Mouse (Mus musculus): ENCODE measurements around the gene Ccl27b.
"Not testable (repeated sequence)": the region's sequence is repeated elsewhere in the genome, so short reads cannot be mapped to it uniquely, and the experiment has no call there.

Gene Ccl27b

DNA sequence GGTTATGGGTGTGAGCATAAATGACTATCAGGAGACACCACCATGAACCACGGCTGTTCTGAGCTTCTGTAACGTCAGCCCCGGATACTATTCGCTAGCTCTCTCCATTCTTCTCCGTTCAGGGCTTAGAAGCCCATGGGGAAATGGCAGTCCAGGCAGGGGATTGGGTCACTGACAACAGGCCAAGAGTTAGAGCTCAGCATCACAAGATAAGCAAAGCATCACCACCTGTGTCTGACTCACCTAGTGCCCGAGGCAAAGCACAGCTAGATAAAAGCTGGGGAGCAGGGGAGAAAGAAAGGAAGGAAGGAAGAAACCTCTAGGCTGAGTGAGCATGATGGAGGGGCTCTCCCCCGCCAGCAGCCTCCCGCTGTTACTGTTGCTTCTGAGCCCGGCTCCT is at the start of gene Ccl27b:
TSS of gene Ccl27b (plus strand) at position 301 of the 400 bp plus-strand sequence.
- in situ Hi-C loops (cut with MboI; ENCODE audit: low sequenced_read_pairs) = not testable (repeated sequence)

DNA sequence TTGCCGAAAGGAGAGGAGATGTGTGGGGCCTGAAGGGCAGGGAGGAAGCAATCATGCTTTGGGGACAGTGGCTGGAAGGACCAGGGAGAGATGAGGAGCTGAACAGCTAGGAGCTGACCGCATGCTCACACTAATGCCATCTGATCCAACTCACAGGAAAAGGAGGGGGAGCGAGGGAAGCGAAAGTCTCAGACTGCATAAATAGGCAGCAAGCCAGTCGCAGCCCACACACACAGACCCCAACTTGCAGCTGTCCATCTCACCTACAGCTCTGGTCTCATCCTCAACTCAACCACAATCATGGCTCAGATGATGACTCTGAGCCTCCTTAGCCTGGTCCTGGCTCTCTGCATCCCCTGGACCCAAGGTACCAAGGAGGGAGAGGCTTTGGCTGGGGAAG is 43.2 kb upstream of the Ccl27b start, which contains the start of gene Gm10591:
TSS of gene Gm10591 (plus strand) at position 301 of the 400 bp plus-strand sequence.
- in situ Hi-C loops (cut with MboI; ENCODE audit: low sequenced_read_pairs) = not testable (repeated sequence)

DNA sequence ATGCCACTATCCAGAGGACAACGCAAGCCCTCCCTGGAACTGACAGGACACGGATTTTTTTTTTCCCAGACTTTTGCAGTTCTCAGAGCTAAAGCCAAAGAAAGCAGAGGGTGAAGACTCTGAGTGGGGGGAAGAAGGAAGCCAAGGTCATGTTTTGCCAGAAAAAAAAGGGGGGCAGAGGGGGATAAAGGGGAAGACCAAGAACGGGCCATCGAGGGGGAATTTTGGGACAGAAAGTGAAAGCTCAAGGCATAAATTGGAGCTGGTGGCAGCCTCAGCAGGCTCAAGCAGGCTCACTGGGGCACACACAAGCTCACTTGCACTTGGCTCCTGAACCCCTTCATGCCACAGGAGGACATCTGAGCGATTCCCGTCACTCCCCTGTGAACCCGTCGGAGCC is 25.6 kb upstream of the Ccl27b start, which contains the start of gene Gm2564:
TSS of gene Gm2564 (plus strand) at position 301 of the 400 bp plus-strand sequence.
- in situ Hi-C loops (cut with MboI; ENCODE audit: low sequenced_read_pairs) = not testable (repeated sequence)

DNA sequence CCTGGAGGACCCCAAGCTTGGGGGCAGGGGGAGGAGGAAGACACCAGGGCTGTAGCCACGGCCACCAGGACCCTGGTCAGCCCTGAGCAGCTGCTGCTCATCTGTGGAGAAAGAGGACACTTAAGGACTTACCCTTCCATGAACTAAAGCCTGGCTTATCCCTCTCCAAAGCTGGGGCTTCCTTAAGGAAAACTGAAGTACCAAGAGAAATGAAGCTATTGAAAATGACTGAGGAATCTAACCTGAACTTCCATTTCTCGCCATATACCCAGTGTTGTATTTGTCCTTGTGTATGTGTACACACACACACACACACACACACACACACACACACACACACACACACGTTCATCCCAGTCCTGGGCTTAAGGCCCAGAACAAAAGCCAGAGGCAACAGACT is 6.7 kb downstream of the Ccl27b start, which contains the start of gene Il11ra2:
TSS of gene Il11ra2 (minus strand) at position 101 of the 400 bp plus-strand sequence.
- in situ Hi-C loops (cut with MboI; ENCODE audit: low sequenced_read_pairs) = not testable (repeated sequence)

DNA sequence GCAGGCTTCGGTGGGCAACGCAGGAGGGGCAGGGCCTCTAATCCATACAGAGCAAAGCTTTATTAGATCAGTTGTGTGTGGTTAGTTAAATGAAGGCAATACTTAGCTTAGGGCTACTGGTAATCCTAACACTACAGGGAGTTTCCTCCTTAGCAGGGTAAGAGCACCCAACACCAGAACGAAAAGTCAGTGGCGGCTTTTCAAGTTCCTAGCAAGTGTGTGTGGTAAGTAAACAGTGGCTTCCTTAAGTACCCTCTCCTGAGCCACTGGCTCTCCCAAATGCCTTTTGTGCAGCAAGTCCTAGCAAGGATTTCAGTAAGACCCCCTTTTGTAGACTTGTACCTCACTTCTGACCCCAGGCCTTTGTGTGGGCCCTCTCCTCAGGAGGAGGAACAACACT is 20.4 kb downstream of the Ccl27b start:
- in situ Hi-C loops (cut with MboI; ENCODE audit: low sequenced_read_pairs) = not testable (repeated sequence)

DNA sequence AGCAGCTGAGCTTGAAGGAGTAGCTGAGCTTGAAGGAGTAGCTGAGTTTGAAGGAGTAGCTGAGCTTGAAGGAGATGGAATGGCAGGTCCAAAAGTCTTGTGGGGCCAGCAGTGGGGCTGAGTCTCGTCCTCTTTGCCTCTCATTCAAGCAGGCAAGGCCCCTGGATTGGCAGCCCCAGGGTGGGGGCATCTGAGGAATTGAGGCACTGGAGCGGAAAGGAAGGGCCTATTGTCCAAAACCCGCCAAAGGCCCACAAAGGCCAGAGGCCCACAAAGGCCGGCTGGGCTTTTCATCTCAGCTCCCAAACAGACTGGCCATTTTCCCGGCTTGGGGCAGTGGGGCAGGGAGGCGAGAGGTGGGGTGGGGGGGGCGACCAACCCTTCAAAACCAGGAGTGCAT is 24.3 kb downstream of the Ccl27b start:
- in situ Hi-C loops (cut with MboI; ENCODE audit: low sequenced_read_pairs) = not testable (repeated sequence)

DNA sequence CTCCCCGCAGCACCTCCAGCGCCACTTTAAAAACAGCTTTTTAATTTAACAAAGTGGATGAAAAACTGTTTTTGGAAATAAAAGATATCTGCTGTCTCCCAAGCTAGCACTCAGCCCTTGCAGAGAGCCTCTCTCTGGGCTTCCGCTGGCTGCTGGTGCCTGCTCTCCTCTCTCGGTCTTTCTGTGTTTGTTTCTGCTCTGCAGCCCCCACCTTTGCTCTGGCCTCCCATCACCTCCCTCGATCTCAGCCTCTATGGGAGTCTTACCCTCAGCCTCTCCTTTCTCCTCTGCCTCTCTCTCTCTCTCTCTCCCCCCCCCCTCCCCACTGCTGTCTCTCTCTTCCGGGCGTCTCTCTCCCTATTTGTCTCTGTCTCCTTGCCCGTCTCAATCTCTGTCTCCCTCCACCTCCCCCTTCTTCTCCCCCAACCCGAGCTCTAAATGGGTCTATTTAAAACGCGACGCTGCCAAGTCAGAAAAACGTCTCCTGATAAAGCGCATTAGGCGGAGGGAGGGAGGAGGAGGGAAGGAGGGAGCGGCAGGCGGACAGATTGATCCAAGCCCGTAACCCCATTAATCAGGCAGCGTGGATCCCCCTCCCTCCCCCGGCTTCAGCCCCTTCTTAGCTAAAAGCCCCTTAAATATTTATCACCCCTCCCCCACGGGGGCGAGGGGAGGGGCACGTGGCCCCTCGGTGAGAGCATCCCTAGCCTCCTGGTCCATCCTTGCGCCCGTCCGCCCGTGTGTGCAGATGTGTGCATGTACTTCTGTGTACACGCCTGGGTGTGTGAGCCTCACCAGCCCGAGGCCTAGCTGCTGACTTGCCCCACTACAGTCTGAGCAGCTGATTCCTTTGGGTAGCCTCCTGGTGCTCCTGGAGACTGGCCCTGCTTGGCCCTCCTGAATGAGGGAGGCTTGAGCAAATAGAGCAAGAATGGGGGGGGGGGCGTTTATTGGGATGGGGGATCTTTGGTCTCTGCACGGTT is 25.6 kb downstream of the Ccl27b start:
- in situ Hi-C loops (cut with MboI; ENCODE audit: low sequenced_read_pairs) = not testable (repeated sequence)

DNA sequence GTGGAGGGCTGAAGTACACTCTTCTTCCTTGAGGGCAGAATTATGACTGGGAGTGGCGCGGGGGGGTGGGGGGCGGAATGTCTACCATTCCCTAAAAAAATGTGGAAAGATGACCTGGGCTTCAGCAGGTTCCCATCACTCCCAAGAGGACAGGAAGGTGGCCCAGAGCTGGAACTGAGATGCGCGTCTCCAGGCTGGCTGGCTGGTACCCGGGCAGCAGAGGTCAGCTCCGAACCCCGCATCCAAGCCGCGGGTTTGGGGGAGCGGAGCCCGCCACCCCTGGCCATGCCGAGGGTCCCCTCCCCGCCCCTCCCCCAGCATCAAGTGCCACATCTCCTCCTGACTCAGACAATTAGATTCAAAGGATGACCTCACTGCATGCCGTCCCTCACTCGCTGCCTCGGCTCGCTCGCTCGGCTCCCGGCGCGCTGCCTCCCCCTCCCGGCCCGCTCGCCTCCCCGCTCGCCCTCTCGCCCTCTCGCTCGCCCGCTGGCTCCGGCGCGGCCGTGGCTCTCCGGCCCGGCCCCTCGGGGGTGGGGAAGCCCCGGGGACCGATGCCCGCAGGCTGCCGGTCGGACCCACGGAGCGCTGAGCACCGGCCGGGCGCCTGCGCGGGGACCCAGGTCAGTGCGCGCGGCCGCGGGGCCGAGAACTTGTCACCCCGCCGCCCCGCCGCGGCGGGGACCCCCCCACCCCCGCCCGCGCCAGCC is 26.6 kb downstream of the Ccl27b start:
- in situ Hi-C loops (cut with MboI; ENCODE audit: low sequenced_read_pairs) = not testable (repeated sequence)

DNA sequence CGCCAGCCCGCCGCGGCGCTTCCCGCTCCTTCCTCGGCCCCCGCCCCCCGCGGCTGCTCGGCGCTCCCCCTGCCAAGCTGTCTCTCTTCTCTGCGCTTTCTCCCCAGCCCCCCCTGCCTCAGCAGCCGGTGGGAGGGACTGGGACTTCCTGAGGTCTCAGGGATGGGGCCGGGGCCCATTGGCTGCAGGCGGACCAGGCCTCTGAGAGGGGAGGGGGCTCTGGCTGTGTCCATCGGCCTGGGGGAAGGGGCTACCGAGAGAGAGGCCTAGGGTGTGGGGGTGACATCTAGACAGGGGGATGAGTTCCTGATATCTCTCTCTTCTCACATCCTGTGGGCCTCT is 27.1 kb downstream of the Ccl27b start:
- in situ Hi-C loops (cut with MboI; ENCODE audit: low sequenced_read_pairs) = not testable (repeated sequence)
